Mouse (Mus musculus): ENCODE results near the gene Agmo. TPM values are rescaled to one million over a fixed set of nuclear protein-coding genes. Genes with fewer than 3 reads are reported as not detected.

The Agmo gene
- polyA plus RNA-seq, 1 experiment from 2014 or later, result 0.29 TPM

Other genes with a start within 250 kb of the Agmo start
- gene Meox2, start 133.1 kb upstream of the Agmo start, polyA plus RNA-seq (2015; fragmentation: Nextera tagmentation; extraction: Ambion mirVana), result 5.8 and 5.9 TPM in 2 replicates